Mouse (Mus musculus): ENCODE results near the gene Psmb4. TPM values are rescaled to one million over a fixed set of nuclear protein-coding genes. Genes with fewer than 3 reads are reported as not detected.

The Psmb4 gene
- total RNA-seq, 2 experiments from 2014 or later, result 289 to 312 TPM

Other genes starting within 250 kb of the Psmb4 start
- not detected for gene Gm10972, start 243.8 kb downstream of the Psmb4 start, total RNA-seq (2021)
- 1 to 10 TPM; 2.6 to 3.1 TPM for gene Tuft1, start 228.1 kb downstream of the Psmb4 start, total RNA-seq (2021)
- not detected for gene Selenbp2, start 193.4 kb downstream of the Psmb4 start, total RNA-seq (2021)
- 1 to 10 TPM; 6.3 to 8.6 TPM for gene Cgn, start 100.5 kb downstream of the Psmb4 start, total RNA-seq (2021)
- gene Pogz, start 49.4 kb downstream of the Psmb4 start, total RNA-seq (2021), result 10 to 100 TPM; 56.0 to 57.3 TPM
- gene Selenbp1, start 46.1 kb upstream of the Psmb4 start, total RNA-seq (2021), result 1 to 10 TPM; 4.8 to 5.2 TPM
- gene Rfx5, start 67.1 kb upstream of the Psmb4 start, total RNA-seq (2021), result 10 to 100 TPM; 20.1 to 21.3 TPM
- 10 to 100 TPM; 46.5 to 50.7 TPM for gene Pi4kb, start 87.8 kb upstream of the Psmb4 start, total RNA-seq (2021)
- gene Zfp687, start 128.5 kb upstream of the Psmb4 start, total RNA-seq (2021), result 10 to 100 TPM; 26.4 to 30.8 TPM
- 100 to 1,000 TPM; 160 to 174 TPM for gene Psmd4, start 155.7 kb upstream of the Psmb4 start, total RNA-seq (2021)
- 10 to 100 TPM; 34.5 to 41.9 TPM for gene Pip5k1a, start 220.0 kb upstream of the Psmb4 start, total RNA-seq (2021)
- 10 to 100 TPM; 44.4 to 47.7 TPM for gene Vps72, start 224.1 kb upstream of the Psmb4 start, total RNA-seq (2021)
- under 1 TPM in 1 of 2 experiments, not detected in 1; 0.85 TPM for gene Tmod4, start 237.5 kb upstream of the Psmb4 start, total RNA-seq (2021)
- gene Scnm1, start 247.1 kb upstream of the Psmb4 start, total RNA-seq (2021), result 10 to 100 TPM; 37.5 to 41.8 TPM
- 10 to 100 TPM; 22.4 to 24.6 TPM for gene Lysmd1, start 247.1 kb upstream of the Psmb4 start, total RNA-seq (2021)

Data from layer of hippocampus, postnatal 10 days (tissue).